Mouse (Mus musculus): ENCODE results near the gene Mrpl16.

Gene Mrpl16

DNA sequence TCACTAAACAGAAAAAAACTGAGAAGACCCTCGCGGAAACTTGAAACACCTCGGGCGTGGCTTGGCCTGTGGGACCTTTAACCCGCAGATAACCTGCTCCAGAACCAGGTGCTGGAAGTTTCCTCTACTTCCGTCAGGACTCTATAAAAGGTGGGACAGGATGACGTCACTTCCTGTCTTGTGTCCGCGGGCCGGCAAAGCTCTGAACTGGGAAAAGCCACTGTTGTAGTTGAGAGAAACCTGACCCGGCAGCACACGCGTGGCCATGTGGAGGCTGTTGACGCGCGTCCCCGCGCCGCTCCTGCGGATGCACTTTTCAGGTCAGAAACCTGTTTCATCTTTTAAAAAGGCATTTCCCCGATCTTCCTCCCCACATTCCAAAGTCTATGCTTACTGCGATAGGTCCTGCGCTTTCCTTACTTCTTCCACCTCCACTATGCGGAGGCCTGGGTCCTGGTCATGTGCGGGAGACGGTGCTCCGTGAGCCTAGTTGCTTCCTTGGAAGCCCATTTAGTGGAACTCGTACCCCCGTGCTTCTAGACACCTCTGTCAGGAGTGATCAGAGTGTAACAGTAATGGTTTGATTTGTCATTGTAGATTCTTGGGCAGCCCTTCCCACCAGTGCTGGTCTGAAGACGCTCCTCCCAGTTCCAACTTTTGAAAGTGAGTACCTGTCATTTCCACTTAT, at the start of gene Mrpl16:
Gene Mrpl16, plus strand, starts transcription at position 187 of the 688 bp plus-strand sequence.
- CTCF ChIA-PET: no interaction called here

DNA sequence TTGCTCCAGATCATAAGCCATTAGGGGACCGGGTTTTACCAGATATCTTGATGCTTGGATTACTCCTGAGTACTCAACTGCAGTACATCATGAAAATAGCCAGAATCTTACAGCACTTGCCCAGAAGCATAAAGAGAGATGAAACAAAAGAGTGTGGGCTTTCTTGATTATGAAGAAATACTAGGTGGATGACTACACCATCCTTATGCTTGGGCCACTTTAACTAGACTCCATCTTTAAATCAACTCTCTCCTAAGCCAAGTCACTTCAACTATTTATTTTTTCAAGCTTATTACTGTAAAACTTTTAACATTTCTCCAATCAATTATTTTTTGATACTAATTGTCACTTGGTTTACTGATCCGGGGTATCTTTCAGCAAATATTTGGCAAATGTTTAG, 46.3 kb upstream of the Mrpl16 start:
- CTCF ChIA-PET: no interaction called here

DNA sequence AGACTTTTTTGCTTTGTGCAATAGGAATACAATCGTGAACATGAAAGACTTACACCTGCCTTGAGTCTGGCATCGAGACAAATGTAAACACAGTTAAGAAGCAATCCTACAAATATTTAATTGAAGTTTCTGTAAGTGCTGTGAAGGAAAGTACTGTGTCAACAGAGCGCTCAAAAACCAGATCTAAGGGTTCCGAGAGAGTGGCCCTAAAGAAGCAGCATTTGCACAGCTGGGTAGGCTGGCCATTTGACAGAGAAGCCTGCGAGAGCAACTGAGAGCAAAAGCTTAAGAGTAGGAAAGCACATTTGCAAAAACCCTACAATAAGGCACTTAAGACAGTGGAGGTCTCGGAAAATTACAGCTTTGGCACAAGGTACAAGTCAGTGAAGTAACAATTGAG, 45.9 kb upstream of the Mrpl16 start:
- CTCF ChIA-PET: interaction anchor here (0.5 kb wide), 1 partner anchor 997 kb away, joined by 3 read pairs; no protein-coding TSS in a partner anchor

DNA sequence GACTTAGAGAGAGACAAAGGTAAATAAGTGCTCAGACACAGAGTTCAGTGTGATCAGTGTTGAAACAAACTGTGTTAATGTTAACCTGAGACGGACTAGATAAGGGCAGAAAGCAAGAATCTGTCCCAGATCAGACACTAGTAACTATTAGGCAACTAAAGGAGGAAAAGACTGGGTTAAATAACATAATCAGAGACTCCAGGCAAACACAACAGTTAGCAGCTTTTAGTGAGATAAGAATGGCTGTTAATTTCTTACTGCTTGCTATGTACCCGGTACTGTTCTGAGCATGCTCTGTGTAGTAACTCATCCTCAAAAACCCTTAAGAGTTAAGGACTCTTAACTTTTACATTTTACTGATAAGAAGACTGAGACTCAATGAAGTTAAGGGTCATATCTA, 44.3 kb upstream of the Mrpl16 start:
- CTCF ChIA-PET: no interaction called here

DNA sequence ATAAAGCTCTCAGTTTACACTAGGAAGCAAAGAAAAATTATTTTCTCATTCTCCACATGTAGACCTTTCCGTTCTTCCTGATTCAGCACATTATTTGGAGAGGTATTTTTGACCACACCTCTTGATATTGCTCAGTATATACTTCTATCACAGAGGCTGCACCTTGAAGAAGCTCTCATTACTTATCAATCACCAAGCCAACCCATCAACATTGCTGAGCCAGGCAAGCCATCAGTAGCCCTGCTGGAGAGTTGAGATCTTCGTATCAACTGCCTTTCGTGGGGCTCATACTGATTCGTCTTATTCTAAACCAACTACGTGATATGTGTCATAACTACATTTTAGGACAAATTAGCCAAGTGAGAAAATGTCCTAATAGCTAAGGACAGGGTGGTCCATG, 42.9 kb upstream of the Mrpl16 start:
- CTCF ChIA-PET: no interaction called here

DNA sequence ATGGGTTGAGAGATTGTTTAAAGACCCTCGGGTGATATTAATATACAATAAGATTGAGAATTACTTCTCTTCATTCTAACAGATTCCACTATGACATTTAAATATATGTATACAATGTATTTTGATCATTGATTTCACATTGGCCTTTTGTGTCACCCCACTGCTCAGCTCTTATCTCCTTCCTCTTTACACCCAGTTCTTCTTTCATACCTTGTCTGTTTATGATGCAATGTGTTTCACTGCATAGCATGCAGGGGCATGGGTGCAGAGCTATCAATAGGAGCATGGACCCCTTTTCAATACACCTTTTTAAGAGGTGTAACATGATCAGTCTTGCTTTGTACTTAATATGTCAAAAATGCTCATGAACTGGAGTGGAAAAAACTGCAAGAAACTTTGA, 39.9 kb upstream of the Mrpl16 start:
- CTCF ChIA-PET: no interaction called here

DNA sequence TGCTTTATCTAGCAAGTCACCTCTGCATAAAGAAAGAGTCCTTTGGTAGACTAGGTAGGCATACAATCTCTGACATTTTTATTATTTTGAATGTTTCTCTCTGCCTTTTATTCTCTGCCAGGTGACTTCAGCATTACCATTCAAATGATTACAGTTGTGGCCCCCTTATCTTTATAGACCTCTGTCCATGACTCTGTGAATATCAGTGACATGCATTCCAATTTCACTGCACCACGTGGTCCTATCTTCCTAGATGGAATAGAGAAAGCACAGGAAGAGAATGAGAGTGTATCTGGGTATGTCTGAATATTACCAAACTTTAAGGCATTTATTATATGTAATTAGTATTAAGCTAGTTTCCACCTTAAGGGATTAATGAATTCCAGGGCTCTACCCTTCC, 33.7 kb upstream of the Mrpl16 start:
- CTCF ChIA-PET: no interaction called here

DNA sequence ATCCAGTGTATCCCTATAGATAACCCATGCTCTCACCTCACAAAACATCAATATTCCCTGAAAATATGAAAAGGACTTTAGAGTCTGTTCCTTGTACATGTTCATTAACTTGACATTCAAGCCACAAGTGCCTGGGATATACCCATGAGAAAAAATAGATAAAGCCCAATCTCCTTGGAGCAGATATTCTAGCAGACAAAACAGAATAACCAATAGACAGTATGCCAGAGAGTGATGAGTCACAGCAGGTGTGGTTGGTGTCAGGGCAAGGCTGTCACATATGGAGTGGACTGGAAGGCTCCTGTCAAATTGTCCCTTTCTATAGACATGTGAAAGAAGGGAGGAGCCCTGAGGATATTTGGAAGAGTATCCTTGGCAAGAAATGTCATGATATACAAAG, 24.5 kb upstream of the Mrpl16 start:
- CTCF ChIA-PET: no interaction called here

DNA sequence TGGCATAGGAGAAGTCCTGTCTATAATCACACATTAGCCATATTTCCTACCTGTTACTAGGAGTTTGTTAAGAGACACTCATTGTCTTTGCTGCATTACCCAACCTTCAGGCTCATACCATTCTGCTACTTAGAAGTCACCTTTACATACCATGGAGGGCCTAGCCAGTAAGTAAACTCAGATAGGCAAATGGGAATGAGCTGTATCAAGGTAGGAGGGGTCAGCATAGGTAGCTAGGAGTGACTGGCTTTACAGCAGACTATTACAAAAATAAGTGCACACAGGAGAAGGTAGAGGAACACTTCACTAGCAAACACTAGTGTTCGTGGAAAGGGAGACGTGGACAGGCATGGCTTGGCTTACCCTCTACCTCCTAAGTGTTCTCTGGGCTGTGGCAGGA, 22.9 kb upstream of the Mrpl16 start, which contains the start of gene Gif:
Gene Gif, plus strand, starts transcription at position 257 of the 400 bp plus-strand sequence.
- CTCF ChIA-PET: no interaction called here

DNA sequence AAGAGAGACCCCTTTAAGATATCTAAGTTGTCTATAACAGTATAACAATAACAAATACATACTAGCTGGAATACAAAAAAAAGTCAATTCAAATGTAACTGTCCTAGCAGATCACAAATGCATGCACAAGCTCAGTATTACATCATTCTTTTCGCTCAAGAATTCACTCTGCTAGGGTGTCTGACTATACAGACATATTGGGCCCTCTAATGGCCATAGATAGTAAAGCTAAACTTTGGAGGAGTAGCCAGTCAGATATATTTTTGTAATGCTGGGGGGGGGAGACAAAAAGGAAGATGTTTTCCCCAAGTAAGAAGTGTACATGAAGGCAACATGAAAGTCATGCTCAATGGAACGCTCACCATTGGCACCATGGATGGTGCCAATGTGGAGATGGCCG, 5.1 kb upstream of the Mrpl16 start:
- CTCF ChIA-PET: interaction anchor here (0.6 to 0.7 kb wide), 2 partner anchors 120 to 1583 kb away, joined by 3 to 6 read pairs; no protein-coding TSS in a partner anchor

DNA sequence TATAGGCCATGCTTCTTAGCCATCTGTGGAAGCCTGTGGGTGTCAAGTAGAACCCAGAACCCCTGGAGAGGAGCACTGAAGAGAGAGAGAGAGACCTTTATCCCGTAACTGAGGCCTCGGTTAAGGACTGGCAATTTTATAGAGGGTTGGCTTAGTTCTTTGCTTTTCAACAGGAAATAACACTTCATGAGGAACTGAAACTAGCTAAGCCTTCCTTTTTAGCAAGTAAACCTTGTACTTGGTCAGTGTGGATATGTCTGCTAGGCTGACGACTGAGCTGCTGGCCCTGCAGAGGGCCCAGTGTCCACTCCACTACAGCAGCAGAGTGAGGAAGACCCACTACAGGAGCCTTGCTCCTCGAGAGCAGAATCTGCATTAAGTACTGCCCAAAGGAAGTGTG, 3.8 kb upstream of the Mrpl16 start:
- CTCF ChIA-PET: no interaction called here

DNA sequence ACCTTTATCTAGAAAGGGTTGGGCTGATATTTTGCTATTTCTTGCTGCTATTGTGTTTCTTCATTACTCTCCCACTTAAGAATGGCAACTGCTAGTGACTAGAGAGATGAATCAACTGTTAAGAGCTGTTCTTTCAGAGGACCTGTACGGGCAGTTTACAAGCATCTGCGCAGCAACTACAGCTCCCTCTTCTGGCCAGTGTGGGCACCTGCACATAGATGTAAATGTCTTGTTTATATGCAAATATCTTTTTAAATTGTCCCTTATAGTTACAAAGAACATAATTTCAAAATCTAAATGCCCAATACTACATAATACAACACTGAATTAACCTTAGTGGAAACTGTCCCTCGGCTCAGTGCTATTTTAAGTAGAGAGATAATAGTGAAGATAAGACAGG, 2.0 kb upstream of the Mrpl16 start:
- CTCF ChIA-PET: no interaction called here

DNA sequence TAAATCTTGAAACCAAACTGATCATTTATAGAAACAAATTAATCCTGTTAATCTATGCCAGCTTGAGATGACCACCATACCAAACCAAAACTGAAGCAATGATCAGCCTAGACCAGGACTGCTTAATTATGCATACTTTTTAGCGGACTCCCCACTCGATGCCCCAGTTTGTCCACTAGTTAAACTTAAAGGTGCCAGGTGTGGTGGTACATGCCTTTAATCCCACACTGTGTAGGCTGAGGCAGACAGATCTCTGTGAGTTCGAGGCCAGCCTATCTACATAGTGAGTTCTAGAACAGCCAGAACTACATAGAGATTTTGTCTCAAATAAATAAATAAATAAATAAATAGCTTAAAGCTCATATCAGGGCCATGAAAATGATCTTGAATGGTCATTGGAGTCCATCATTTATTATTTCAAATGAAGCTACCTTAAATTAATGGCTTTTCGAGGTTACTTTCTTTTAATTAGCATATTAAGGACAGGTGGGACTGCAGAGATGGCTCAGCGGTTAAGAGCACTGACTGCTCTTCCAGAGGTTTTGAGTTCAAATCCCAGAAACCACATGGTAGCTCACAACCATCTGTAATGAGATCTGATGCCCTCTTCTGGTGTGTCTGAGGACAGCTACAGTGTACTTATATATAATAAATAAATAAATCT, 802 bp upstream of the Mrpl16 start:
- CTCF ChIA-PET: interaction anchor here (1.3 kb wide), 1 partner anchor 415 kb away, joined by 3 read pairs; no protein-coding TSS in a partner anchor

DNA sequence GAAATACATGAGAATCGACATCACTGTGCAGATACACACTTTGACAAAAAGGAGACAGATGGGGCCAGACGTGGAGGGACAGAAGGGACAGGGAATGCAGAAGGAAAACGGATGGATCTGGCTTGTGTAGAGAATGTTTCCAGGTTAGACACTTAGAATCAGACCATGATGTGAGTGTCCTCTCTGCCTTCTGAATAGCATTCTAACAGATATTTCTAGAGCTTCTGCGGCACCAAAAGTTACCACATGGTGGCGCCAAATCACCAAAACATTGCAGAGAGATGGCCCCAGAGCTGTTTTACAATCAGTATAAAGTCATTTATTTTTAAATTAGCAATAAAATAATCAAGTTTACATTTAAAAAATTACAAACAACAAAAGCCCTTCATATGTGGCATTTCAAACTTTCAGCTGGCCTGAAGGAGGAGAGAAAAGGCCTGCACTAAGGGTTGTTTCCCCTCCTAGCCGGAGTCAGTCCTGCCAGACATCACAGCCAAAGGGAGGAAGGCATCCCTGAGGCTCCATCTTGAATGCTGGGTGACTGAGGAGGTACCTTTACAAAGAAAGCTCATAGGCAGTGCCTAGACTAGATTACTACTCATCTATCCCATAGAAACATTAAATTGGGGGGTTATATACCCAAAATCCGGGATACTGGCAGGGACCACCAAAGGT, 7.1 kb downstream of the Mrpl16 start:
- CTCF ChIA-PET: interaction anchor here (0.5 to 1.1 kb wide), 3 partner anchors 85 to 169 kb away, joined by 3 to 14 read pairs (median 3); no protein-coding TSS in a partner anchor

DNA sequence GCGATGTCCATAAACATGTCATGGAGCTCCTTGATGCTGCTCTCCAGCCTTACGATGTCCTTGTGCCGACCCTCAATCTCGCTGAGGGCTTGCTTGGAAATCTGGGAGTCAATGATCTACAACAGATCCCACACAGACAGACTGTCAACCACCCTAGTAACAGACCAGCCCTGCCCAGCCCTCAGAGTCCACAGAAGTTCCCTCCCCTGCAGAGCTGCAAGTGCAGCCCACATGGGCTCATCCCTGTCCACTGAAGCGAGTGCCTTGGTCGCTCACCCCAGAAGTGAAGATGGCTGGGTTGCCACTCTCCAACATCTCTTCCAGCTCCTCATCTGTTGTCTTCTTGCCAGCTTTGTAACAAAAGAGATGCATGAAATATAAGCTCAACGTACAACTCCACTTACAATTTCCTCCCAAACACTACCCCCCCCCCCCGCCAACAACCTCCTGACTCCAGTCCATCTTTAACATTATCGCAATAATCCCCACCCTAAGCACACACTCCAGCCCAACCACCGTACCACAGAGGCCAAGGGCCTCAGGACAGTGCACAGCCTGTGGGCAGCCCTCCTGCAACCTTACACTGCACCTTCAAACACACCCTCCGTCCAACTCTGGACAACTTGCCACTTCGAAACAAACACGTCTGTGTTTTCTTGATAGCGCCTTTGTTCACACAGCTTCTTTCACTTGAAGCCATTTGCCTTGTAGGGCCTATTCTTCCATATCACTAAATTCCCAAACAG, 15.4 kb downstream of the Mrpl16 start:
- CTCF ChIA-PET: no interaction called here

DNA sequence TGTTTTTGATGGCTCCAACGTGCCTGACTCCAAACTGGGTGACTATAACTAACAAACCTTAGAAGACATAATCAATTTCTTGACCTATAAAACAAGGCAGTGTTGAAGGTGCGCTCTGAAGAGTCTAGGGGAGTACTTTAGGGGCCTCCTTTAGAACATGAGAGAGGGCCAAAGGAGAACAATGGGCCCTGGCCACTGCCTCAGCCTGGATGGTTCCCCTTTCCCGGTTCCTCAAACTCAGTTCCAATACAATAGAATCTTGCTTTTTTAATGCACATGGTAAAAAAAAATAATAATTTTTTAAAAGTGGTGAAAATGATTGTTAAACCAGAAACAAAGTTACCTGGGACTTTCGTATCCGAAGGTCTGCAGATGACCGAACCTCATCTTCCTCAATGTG, 17.6 kb downstream of the Mrpl16 start:
- CTCF ChIA-PET: no interaction called here

DNA sequence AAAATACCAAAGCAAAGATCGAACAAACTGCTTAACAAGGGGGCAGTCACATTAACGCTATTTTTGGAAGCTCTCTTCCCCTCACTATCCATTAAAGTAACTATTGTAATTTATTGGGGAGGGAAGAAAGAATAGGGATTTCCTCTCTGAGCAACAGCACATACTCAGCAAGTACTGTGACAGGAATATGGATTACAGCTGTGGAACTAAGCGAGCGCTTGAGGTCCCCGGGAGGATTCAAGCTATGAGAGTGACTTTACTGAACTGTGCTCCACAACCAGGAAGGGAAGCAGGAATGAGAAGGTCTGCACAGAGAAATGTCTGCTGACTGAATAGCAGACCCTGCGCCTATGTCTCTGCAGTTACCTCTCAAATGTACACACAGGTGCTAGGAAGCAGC, 18.7 kb downstream of the Mrpl16 start:
- CTCF ChIA-PET: no interaction called here

DNA sequence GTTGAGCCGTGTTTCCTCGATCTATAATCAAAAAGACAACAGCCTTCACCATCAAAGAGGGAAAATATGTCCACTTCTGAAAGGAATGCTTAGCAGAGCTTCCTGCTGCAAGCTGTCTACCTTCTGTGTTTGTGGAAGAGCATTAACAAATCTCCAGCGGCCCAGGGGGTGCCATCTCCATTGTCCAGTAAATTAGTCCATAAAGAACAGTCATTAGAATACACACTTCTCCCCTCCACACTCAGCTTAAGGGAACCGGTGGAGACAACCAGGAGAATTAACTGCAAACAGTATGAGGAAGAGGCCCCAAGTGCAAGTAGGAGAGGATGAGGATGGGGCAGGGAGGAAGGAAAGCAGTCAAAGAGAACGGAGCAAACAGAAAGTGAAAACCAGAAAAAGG, 21.6 kb downstream of the Mrpl16 start:
- CTCF ChIA-PET: no interaction called here

DNA sequence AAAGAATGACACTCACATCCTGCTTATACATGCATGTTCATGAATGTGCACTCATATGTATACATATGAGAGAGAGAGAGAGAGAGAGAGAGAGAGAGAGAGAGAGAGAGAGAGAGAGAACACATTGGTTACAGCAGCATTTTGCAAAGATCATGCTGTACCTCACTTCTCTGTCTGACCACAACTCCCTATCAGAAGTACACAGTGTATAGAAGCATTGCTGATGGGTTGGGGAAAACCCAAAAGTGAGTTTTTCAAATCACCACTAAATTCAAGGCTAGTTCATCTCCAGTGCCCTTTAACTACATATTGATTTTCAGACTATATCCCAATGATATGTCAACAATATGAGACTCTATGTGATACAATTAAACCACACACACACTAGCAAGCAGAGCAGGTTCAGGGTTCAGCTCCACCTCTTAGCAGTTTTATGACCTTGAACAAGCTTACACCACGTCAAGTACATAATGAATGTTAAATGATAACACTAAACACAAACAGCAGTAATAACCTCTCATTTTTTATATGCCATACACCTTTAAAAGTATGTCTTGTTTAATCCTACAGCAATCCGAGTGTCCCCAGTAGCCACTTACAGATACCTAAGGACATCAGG, 23.7 kb downstream of the Mrpl16 start:
- CTCF ChIA-PET: no interaction called here

DNA sequence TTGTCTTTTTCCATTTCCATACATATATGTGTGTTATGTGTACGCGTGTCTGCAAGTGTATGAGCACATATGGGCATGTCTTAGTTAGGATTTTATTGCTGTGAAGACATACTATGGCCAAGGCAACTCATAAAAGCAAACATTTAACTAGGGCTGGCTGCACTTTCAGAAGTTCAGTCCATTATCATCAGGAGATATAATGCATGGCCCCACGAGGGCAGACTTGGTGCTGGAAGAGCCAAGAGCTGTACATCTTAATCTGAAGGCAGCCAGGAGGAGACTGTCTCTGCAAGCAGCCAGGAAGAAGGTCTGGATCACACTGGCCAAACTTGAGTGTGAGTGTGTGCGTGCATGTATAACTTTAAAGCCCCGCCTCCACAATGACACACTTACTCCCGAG, 24.3 kb downstream of the Mrpl16 start:
- CTCF ChIA-PET: no interaction called here

DNA sequence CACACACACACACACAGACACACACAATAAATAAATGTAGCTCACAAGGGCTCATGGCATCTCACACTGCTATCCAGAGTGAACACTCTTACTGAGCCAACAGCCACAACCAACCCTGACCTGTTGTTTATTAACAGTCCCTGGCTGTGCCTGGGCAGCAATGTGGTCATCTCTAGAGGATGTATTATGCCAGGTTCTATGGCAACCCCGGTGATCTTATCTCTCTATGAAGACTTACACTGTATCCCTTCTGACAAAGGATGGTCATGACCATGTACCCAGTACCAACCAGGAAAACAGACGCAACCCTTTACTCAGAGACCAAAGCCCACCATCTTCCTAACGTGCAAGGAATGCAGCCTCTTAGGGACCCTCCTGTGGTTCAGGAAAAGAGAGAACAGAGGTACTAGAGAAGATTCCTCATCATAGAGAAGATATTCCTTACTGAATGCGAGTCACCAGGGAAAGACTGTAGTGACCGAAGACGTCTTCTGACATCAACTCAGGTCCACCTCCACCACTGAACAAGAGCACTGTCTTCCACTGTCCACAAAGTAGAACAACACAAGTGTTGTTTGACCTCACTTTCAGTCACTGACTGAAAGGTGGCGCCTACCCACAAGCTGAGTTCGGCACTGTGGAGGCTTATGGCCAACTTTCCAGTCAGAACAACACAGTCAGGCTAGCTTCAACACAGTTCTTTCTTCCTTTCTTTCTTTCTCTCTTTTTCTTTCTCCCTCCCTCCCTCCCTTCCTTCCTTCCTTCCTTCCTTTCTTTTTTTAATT, 30.5 kb downstream of the Mrpl16 start:
- CTCF ChIA-PET: interaction anchor here (0.7 kb wide), 1 partner anchor 112 kb away, joined by 6 read pairs; no protein-coding TSS in a partner anchor
